Mouse (Mus musculus) spleen, postnatal 4 days (tissue): Measurements from ENCODE around the gene Cradd.

Experiments used
- DNase-seq, 2 experiments: peaks; one replicate each; pipeline ENCODE4 v3.0.0; 2022; ENCODE audit warnings: low spot score in 2 of 2

Cradd gene

DNA sequence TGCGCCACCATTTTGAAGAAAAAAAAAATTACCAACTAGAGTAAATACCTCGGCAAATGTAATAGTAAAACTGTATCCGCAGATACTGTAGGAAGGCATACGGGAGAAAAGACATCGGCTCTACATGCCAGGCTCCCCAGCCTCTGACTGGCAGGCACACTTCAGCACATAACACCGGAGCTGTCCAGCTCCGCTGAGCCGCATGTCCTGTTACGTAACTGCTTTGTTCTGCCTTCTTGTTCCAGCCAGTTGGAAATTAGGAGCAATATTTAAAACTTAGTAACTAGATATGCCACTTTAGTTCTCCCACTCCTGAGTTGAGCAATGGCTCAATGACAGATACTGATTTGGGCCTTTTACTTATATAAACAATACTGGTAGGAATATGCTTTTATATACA lies 48.4 kb downstream of the Cradd start:
- DNase-seq: no peak

- DNase-seq: no peak
Measured at GRCm38 (mm10) chr10:95273226-95273625, 50.7 kb downstream of the Cradd start.

DNA sequence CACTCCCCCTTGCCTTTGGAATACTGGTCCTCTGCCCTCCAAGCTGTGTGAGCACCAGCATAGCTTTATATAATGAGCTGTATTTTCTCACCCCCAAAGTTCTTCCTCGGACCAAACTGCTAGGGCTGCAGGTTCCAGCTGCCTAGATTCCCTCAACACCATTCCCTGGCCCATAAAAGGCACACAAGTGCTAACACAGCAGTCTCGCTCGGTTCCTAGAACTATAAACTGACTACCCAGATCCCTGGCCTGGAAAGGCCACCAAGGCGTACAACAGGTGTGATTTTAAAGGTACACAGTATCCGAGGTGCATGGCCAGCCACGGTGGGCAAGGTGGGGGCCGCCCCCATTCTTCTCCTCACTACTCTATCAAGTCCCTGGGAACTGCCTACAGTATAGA lies 54.8 kb downstream of the Cradd start:
- DNase-seq: no peak

GRCm38 (mm10) chr10:95268366-95268765 lies 55.6 kb downstream of the Cradd start:
- DNase-seq: no peak

DNA sequence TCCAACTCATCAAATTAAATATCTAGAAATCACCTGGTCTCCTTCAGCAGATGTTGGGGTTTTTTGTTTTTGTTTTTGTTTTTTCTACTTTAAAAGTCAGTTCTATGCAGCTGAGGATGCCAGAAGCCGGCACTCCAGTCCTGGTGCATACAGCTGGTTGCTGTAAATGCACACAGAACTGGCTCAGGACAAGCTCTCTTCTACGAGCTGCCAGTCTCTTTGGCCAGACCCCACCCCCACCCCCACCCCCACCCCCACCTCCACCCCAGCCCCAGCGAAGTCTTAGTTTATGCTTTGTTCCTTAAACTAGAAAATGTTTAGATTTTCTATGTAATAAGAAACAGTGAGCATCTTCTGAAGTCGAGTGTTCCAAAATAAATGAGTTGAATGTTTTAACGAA lies 57.0 kb downstream of the Cradd start:
- DNase-seq: no peak

- DNase-seq: no peak
Measured at GRCm38 (mm10) chr10:95266041-95266762, 57.7 kb downstream of the Cradd start.

- no peak for DNase-seq
Measured at GRCm38 (mm10) chr10:95265576-95265975, 58.4 kb downstream of the Cradd start.

DNA sequence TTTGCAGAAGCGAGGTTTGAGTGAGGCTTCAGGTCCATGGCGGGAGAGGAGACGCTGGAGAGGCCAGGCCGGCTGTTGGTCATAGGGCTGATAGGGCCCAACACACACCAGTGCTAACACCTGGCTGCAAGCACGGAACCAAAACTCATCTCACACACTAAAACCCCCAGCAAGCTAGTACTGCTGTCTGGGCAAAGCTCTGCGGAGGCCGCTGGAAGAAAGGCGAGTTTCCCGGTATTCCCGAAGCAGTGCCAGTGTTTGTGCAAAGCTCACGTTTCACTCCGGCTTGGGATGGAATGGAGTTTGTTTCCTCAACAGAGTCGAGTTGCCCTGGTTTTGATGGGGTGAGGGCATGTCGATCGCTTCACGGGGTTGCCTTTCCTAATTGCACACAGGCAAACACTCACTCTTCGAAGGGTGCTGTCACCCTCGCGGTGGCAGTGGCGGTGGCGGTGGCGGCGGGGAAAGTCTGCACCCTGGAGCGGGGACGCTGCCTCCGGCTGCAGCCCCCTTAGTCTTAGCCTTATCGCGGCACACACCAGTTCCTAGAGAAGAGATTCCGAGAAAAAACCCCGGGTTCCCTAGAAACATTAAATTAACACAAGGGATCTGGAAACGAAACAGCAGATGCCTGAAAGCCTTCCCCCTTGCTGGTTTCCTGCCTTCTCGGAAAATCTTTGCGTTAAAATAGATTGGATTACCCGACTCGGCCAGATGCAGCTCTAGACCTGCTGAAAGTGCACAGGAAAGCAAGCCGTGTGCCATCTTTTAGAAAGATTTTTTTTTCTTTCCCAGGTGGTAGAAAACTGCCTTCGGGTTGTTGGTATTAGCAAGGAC lies 59.2 kb downstream of the Cradd start:
- DNase-seq: peak in 1 of 2 experiments; percentile 73

GRCm38 (mm10) chr10:95262388-95262787 lies 61.5 kb downstream of the Cradd start:
- no peak for DNase-seq

GRCm38 (mm10) chr10:95261279-95261678 lies 62.7 kb downstream of the Cradd start:
- no peak for DNase-seq

DNA sequence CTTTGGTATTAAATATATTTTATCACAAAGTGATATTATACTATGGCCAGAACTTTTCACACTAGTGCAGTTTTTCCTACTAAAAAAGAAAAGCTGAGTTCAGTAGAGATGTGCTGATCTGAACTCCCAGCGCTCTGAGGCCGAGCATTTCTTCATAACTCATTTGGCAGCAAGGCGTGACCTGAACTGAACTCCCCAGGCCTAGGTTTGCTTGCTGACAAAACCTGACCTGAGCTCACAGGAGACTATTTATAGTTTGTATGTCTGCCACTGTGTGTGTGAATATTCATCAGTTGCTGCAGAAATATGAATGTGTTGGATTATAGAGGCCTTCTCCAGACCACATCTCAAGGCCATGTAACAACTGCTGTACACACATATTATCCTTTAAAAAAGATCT lies 63.5 kb downstream of the Cradd start:
- no peak for DNase-seq

- no peak for DNase-seq
Measured at GRCm38 (mm10) chr10:95258471-95259155, 65.3 kb downstream of the Cradd start.

- DNase-seq: no peak
Measured at GRCm38 (mm10) chr10:95257979-95258378, 66.0 kb downstream of the Cradd start.

- no peak for DNase-seq
Measured at GRCm38 (mm10) chr10:95256095-95256494, 67.8 kb downstream of the Cradd start.

DNA sequence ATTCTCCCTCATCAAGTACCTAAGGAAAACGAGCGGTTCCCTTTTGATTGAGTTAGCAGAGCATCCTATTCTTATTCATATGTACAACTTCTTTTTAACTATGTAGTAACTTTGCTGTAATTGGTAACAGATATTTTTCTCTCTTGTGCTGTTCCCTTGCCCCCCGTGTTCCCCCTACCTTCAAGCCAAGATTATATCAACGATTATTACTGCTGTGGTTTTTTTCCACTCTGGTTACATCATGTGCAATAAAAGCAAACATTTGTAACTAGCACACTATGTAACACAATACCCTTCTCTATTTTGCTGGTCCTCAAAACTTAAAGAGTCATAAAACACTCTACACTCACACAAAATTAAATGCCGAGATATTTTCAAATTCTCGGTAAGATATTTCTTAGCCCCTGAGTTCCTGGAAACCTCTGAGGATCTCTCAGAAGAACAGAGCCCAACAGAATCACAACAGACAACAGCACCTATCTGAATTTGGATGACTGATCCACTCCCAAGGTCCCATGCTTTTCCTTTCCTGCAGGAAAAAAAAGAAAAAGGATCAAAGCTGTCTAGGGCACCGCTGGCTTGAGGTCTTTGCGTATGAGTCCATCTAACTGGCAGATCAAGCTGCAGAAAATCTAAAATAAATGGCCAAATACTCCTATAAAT lies 68.8 kb downstream of the Cradd start:
- no peak for DNase-seq

DNA sequence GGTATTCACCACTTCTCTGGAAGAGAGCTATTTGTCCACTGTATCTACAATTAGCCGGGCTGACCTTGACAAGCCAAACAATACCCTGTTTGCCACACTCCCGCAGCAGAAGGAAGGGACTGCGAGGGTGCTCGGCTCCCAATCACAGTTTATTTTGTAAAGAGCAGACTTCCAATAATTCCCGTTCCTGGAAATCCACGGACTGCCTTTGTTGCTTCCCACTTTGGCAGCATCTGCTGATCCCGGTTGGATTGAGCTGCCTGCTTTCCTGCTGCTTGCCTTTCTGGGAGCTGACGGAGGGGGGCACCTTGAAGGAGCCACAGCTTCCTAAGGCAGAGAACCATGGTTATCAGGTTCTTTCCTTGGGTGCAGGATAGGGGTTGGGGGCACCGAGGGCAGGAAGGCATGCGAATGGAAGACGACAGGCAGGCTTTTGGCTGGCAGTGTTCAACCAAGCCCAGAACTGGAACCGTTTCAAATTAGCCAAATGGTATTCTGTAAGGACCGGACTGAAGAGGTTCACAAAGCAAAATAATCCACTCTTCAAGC lies 69.4 kb downstream of the Cradd start:
- DNase-seq: no peak

DNA sequence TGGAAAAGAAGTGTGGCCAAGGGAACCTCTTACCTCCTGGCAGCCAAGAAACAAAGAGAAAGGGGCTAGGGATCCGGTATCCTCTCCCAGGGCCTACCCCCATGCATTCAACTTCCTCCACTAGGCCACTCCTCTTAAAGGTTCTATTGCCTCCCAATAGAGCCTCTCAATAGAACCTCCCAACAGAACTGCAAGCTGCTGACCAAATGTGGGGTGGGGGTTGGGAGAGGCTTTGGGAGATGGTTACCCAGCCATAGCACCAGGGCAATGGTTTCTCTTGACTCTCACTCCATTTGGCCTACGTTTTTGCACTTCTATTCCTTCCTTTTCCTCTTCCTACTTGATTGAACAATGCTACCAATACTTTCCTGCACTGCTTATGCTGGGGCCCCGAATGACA lies 69.9 kb downstream of the Cradd start:
- DNase-seq: no peak

DNA sequence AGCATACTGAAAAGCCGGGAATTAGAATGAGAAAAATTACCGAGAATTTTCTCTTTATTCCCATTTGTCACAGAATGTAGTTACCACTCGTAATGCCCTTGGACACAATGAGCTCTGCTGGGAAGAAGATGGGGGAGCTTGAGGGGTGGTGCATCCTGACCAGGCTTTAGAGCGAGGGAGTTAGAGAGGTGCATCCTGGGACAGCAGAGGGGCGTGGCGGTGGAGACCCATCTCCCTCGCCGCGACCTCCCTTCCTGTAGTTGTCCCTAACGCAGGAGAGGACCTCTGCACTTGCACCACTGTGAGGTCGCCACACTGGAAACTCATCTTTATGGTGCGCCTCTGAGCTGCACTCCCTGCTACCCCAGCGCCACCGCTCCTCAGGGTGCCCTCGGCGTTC lies 72.3 kb downstream of the Cradd start:
- DNase-seq: no peak

DNA sequence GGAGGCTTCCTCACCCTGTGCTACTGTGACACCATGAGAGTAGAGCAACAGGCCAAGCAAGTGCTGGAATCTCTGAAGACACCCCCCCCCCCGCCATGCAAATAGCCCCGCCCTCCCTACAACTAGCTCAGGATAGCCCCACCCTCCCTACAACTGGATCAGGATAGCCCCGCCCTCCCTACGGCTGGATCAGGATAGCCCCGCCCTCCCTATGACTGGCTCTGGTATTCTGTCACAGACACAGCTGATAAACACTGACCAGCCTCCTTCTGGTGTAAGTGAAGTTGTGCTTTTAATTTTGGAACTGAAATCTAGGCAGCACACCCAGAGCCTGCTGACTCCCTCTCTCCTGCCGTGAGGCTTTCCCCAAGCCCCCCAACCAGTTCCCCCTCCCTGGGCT lies 75.6 kb downstream of the Cradd start:
- DNase-seq: no peak

- DNase-seq: no peak
Measured at GRCm38 (mm10) chr10:95246696-95247095, 77.2 kb downstream of the Cradd start.

GRCm38 (mm10) chr10:95245680-95245982 lies 78.3 kb downstream of the Cradd start:
- DNase-seq: no peak
